Mouse (Mus musculus): ENCODE measurements at regions not wholly inside any gene's neighbourhood (a gene's known extent, or its start where the extent isn't known, plus 50 kb on each side); places are given as distances from the start of the nearest gene placed in this dataset.

- no peak for TF ChIP-seq CTCF (IDR thresholded peaks at IDR 0.05; ENCODE audit: extremely low read depth, insufficient read depth, insufficient read length, insufficient replicate concordance)
- no peak for TF ChIP-seq POLR2A (IDR thresholded peaks at IDR 0.05; ENCODE audit: low read depth, low read length)
These were observed 262.9 kb upstream of the Sox9 start for GRCm38 (mm10) chr11:112519076-112519475.

Data from spleen, adult 2 months (tissue).